ENCODE assay signal across 10 mouse cellular contexts in genomic region chr10:120418738-120419523, GRCm38 (mm10). TPM values are rescaled to one million over a fixed set of nuclear protein-coding genes. Genes with fewer than 3 reads are reported as not detected.
A peak's percentile ranks its signal among the peaks of the same experiment; 100 is the strongest.
DNase-seq lines count a peak whose midpoint lies in the region; ATAC-seq lines count a peak whose summit lies in the region.
"Had no signal": no experiment of that assay in that cellular context is flagged by ENCODE, and none has a peak within 500 bp of the region (broad histone marks: within the 10 kb centered on the region; RNA-seq: fewer than 3 reads in every experiment).

No protein-coding gene starts in this region.

- peaks cover 21% of the 10 kb centered on the region; the same call in 1 of the 2 replicates for H3K36me3 ChIP-seq in kidney, embryonic 14.5 days (ENCODE audit: control insufficient read depth, insufficient read depth, low read length)
- peaks cover 17% of the 10 kb centered on the region for H3K36me3 ChIP-seq in embryonic facial prominence, embryonic 12.5 days
- H3K36me3 ChIP-seq in forebrain, embryonic 14.5 days (ENCODE audit: control insufficient read depth, insufficient read depth, low read length), result no peaks in the 10 kb centered on the region
- H3K36me3 ChIP-seq in liver, embryonic 13.5 days, result 0 out of 2 replicates have a peak, but pooled peaks cover 2% of the 10 kb centered on the region

- peak overlapping the region; percentile 90; the same call in 1 of the 2 replicates for H3K27ac ChIP-seq in kidney, embryonic 14.5 days (ENCODE audit: low read depth, low read length)
- peak overlapping the region; percentile 42; the same call in 1 of the 2 replicates for H3K27ac ChIP-seq in embryonic facial prominence, embryonic 12.5 days
- H3K27ac ChIP-seq in forebrain, embryonic 14.5 days (ENCODE audit: low read depth, low read length), result 0 out of 2 replicates have a peak overlapping the region, but pooled peaks have one; percentile 65
- peak overlapping the region; percentile 69; the same call in 1 of the 2 replicates for H3K27ac ChIP-seq in liver, embryonic 13.5 days

- H3K4me2 ChIP-seq in kidney, embryonic 14.5 days (replicated peaks; ENCODE audit: low read depth, low read length), result no peak overlapping the region
- H3K4me2 ChIP-seq in embryonic facial prominence, embryonic 12.5 days (replicated peaks), result no peak overlapping the region
- no peak overlapping the region for H3K4me2 ChIP-seq in forebrain, embryonic 14.5 days (ENCODE audit: low read length)
- no peak overlapping the region for H3K4me2 ChIP-seq in liver, embryonic 13.5 days

- H3K9me3 ChIP-seq in kidney, embryonic 14.5 days (ENCODE audit: control insufficient read depth, low read length), result no peaks in the 10 kb centered on the region
- no peaks in the 10 kb centered on the region for H3K9me3 ChIP-seq in embryonic facial prominence, embryonic 12.5 days
- no peaks in the 10 kb centered on the region for H3K9me3 ChIP-seq in forebrain, embryonic 14.5 days (replicated peaks; ENCODE audit: control insufficient read depth, low read length)
- no peaks in the 10 kb centered on the region for H3K9me3 ChIP-seq in liver, embryonic 13.5 days (replicated peaks)

- ATAC-seq in kidney, embryonic 14.5 days (ENCODE audit: low FRiP score, low TSS enrichment), result no peak
- ATAC-seq in embryonic facial prominence, embryonic 12.5 days (ENCODE audit: insufficient number of reproducible peaks, insufficient read depth, low FRiP score, low TSS enrichment), result no peak
- ATAC-seq in forebrain, embryonic 14.5 days, result no peak
- no peak for ATAC-seq in liver, embryonic 13.5 days (ENCODE audit: low read depth)

- H3K27me3 ChIP-seq in kidney, embryonic 14.5 days (ENCODE audit: control insufficient read depth, insufficient read depth, low read length), result no peaks in the 10 kb centered on the region
- H3K27me3 ChIP-seq in embryonic facial prominence, embryonic 12.5 days, result no peaks in the 10 kb centered on the region
- H3K27me3 ChIP-seq in forebrain, embryonic 14.5 days (replicated peaks; ENCODE audit: control insufficient read depth, insufficient read depth, low read length), result no peaks in the 10 kb centered on the region
- no peaks in the 10 kb centered on the region for H3K27me3 ChIP-seq in liver, embryonic 13.5 days

- peaks cover 75% of the 10 kb centered on the region for H3K4me1 ChIP-seq in kidney, embryonic 14.5 days (ENCODE audit: control insufficient read depth, insufficient read depth, low read length)
- H3K4me1 ChIP-seq in embryonic facial prominence, embryonic 12.5 days, result peaks cover 64% of the 10 kb centered on the region
- peaks cover 43% of the 10 kb centered on the region for H3K4me1 ChIP-seq in forebrain, embryonic 14.5 days (ENCODE audit: control insufficient read depth, insufficient read depth, low read length)
- peaks cover 16% of the 10 kb centered on the region; the same call in 1 of the 2 replicates for H3K4me1 ChIP-seq in liver, embryonic 13.5 days (replicated peaks)

- H3K9ac ChIP-seq in kidney, embryonic 14.5 days (ENCODE audit: low read depth, low read length), result peak overlapping the region; percentile 32; the same call in 1 of the 2 replicates
- H3K9ac ChIP-seq in embryonic facial prominence, embryonic 12.5 days, result peak overlapping the region; percentile 25; the same call in 1 of the 2 replicates
- no peak overlapping the region for H3K9ac ChIP-seq in forebrain, embryonic 14.5 days (ENCODE audit: low read length)
- no peak overlapping the region for H3K9ac ChIP-seq in liver, embryonic 13.5 days

- no peak overlapping the region for H3K4me3 ChIP-seq in kidney, embryonic 14.5 days (ENCODE audit: low read length)
- H3K4me3 ChIP-seq in embryonic facial prominence, embryonic 12.5 days, result no peak overlapping the region
- H3K4me3 ChIP-seq in forebrain, embryonic 14.5 days (ENCODE audit: low read depth, low read length), result no peak overlapping the region
- no peak overlapping the region for H3K4me3 ChIP-seq in liver, embryonic 13.5 days (replicated peaks)

- DNase-seq in kidney, postnatal 14 days, result no peak
- DNase-seq in forebrain, embryonic 14.5 days (ENCODE audit: low spot score), result no peak
- DNase-seq in liver, embryonic 13.5 days, result no peak
- DNase-seq in ovary, postnatal 10 days (ENCODE audit: low spot score), result no peak
- DNase-seq in cerebellum, adult 8-10 months, result no peak
- DNase-seq: embryo, embryonic 11 days; kidney, adult 2 months; lung, postnatal 14 days had no signal

- WGBS in kidney, embryonic 14.5 days, result 26% methylated on average over 16 of the region's 16 CpGs
- WGBS in embryonic facial prominence, embryonic 12.5 days, result 55% methylated on average over 16 of the region's 16 CpGs
- 31% methylated on average over 16 of the region's 16 CpGs for WGBS in forebrain, embryonic 14.5 days
- WGBS in liver, embryonic 13.5 days (ENCODE audit: insufficient replicate concordance), result 64% methylated on average over 16 of the region's 16 CpGs

RNA-seq across cellular contexts. Expression of gene Hmga2, which starts 57.3 kb away (rescaled TPM):
- polyA plus RNA-seq in kidney, embryonic 14.5 days (2014; fragmentation: Nextera tagmentation; extraction: Ambion mirVana), result 54.3 and 80.2 TPM in 2 replicates
- polyA plus RNA-seq in embryonic facial prominence, embryonic 12.5 days (2016; fragmentation: Nextera tagmentation; extraction: Ambion mirVana), result 89.2 and 100 TPM in 2 replicates
- polyA plus RNA-seq in forebrain, embryonic 14.5 days (2014; fragmentation: Nextera tagmentation; extraction: Ambion mirVana), result 1.5 and 2.6 TPM in 2 replicates
- 7.5 and 7.6 TPM in 2 replicates for polyA plus RNA-seq in liver, embryonic 13.5 days (2015; fragmentation: Nextera tagmentation; extraction: Ambion mirVana)

Comparison
In these comparisons a context has a peak if more than half of its experiments do, and no peak if none do; other contexts are left out.
1. H3K9ac ChIP-seq: peak in kidney, embryonic 14.5 days (single experiment) and embryonic facial prominence, embryonic 12.5 days (single experiment); none in forebrain, embryonic 14.5 days (single experiment) and liver, embryonic 13.5 days (single experiment).
2. Peak in every context shown above with its lines, with median percentiles within 50 percentile points of each other: H3K27ac ChIP-seq.